Mouse (Mus musculus): Measurements from ENCODE around the gene Tas2r104. TPM values are rescaled to one million over a fixed set of nuclear protein-coding genes. Genes with fewer than 3 reads are reported as not detected.

The Tas2r104 gene
- polyA plus RNA-seq (2015; fragmentation: Nextera tagmentation; extraction: Ambion mirVana) = not detected in 2 replicates

DNA sequence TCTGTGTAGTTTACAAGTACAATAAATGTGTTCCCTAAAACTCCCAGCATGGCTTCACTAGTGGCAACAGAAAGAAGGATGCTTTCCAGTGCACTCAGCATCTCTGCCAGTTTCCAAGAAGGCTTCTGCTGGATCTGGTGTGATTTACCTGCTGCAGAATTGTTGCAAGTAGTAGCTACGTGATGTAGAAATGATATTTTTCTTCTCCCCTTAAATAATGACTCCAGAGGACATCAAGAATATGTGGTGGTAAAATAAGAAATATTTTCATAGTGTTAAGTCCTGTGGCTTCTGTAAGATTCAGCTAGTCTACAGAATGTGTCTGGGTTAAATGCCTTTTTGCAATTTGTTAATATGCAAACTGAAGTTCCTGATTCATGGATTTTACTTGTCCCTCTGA, at the start of gene Tas2r104:
TSS of gene Tas2r104 (minus strand) at position 101 of the 400 bp plus-strand sequence.

DNA sequence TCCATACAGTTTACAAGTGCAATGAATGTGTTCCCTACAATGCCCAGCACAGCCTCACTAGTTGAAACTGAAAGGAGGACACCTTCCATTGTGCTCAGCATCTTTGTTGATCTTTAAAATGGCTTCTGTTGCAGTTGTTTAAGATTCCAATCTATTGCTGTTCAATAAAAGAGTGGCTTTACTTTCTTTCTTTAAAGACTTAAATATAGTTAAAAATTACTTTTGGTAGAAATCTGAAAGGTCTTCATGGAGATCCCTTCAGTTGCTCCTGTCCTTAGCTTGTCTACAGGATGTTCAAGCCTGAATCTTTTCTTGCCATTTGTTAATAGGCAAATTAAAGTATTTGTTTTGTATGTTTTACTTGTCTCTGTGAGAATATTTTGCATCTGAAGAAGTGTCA, 4.4 kb upstream of the Tas2r104 start, which contains the start of gene Tas2r114:
TSS of gene Tas2r114 (minus strand) at position 101 of the 400 bp plus-strand sequence.

DNA sequence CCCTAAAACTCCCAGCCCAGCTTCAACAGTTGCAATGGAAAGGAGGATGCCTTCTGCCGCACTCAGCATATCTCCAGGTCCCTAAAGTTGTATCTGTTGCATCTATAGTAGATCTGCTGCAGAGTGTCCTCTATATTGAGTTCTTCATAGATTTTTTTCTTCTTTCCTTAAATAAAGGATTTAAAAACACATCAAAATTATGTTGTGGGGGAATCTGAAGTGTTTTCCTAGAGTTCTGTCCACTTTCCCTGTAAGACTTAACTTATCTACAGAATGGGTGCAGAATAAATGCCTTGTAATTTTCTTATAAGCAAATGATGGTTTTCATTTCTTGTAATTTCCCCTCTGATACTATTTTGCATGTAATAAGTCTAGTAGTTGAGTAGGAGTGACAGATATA, 1.9 kb upstream of the Tas2r104 start, which contains the start of gene Tas2r105:
TSS of gene Tas2r105 (minus strand) at position 101 of the 400 bp plus-strand sequence.

DNA sequence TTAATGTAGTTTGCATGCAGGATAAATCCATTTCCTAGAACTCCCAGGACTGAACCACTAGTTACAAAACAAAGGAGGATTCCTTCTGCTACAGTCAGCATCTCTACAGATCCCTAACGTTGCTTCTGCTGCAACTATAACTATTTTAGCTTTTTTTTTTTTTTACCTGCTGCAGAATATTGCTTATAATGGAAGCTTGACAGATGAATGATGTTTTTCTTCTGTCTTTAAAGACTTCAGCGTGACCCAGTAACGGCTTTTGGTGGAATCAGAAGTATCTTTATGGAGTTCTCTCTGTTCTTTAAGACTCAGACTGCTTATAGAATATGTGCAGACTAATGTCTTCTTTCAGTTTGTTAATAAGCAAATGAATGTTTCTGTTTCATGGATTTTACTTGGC, 6.8 kb downstream of the Tas2r104 start, which contains the start of gene Tas2r106:
TSS of gene Tas2r106 (minus strand) at position 101 of the 400 bp plus-strand sequence.

DNA sequence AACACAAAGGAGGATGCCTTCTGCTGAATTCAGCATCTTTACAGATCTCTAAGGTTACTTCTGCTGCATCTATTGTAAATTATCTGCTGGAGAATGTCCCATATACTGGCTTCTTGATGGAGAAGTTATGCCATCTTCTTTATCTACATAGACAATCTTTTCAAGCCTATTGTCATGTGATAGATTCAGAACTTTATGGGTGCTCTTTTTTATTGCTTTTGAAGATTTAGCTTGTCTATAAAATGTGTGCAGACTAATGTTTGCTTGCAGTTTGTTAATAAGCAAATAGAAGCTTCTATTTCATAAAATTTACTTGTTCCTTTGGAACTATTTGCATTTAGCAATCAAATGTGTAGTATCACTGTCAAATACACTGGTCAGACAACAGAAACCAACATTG, 25.5 kb downstream of the Tas2r104 start, which contains the start of gene Tas2r107:
TSS of gene Tas2r107 (minus strand) at position 101 of the 400 bp plus-strand sequence.

Other genes starting within 250 kb of the Tas2r104 start
- gene 5430401F13Rik, start 199.3 kb downstream of the Tas2r104 start, polyA plus RNA-seq (2015; fragmentation: Nextera tagmentation; extraction: Ambion mirVana) = not detected in 2 replicates
- not detected in 2 replicates for gene Gm6619, start 199.3 kb downstream of the Tas2r104 start, polyA plus RNA-seq (2015; fragmentation: Nextera tagmentation; extraction: Ambion mirVana)
- gene Tas2r130, start 54.8 kb downstream of the Tas2r104 start, polyA plus RNA-seq (2015; fragmentation: Nextera tagmentation; extraction: Ambion mirVana) = not detected in 2 replicates
- not detected in 2 replicates for gene Tas2r107, start 25.6 kb downstream of the Tas2r104 start, polyA plus RNA-seq (2015; fragmentation: Nextera tagmentation; extraction: Ambion mirVana)
- gene Tas2r106, start 6.9 kb downstream of the Tas2r104 start, polyA plus RNA-seq (2015; fragmentation: Nextera tagmentation; extraction: Ambion mirVana) = not detected in 2 replicates
- not detected in 2 replicates for gene Tas2r105, start 1.8 kb upstream of the Tas2r104 start, polyA plus RNA-seq (2015; fragmentation: Nextera tagmentation; extraction: Ambion mirVana)
- gene Tas2r114, start 4.3 kb upstream of the Tas2r104 start, polyA plus RNA-seq (2015; fragmentation: Nextera tagmentation; extraction: Ambion mirVana) = not detected in 2 replicates

Measured in skeletal muscle tissue, postnatal 0 days (tissue).